Comparison of ENCODE assay signal across 43 mouse cellular contexts in the genomic region with DNA sequence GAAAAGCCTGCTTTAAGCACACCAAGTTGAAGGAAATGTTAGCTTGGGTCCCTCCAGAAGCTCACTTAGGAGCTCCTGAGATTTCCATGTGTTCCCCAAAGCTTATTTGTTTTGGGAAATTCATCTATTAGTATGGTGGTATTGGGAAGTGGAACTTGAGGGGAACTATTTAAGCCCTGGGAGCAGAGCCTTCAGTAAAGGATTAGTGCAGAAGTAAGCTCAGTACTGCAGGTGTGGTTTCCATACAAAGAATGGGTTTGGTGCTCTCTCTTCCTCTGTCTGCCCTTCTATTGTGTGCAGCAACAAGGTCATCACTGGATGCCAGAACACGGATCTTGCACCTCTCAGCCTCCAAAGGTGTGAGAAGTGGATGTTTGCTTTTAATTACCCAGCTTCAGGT. TPM values are rescaled to one million over a fixed set of nuclear protein-coding genes. Genes with fewer than 3 reads are reported as not detected.
"Had no signal": no experiment of that assay in that cellular context is flagged by ENCODE, and none has a peak within 500 bp of the region (broad histone marks: within the 10 kb centered on the region; RNA-seq: fewer than 3 reads in every experiment).

No protein-coding gene starts in this region.

- DNase-seq: heart, postnatal 10 days; heart, postnatal 14 days; heart, postnatal 4 days; kidney, adult 11 months; kidney, adult 18-20 months; kidney, adult 2 months; kidney, adult 8-10 months; kidney, adult 9 months; kidney, postnatal 10 days; kidney, postnatal 14 days; kidney, postnatal 25 days; kidney, postnatal 36 days; kidney, postnatal 4 days; layer of hippocampus, adult 9-11 months; layer of hippocampus, postnatal 36 days had no signal

- H3K4me3 ChIP-seq: heart, embryonic 10.5 days; heart, embryonic 12.5 days; heart, embryonic 13.5 days; heart, embryonic 15.5 days; hindbrain, embryonic 10.5 days; hindbrain, embryonic 12.5 days; hindbrain, embryonic 13.5 days; hindbrain, embryonic 15.5 days; intestine, embryonic 15.5 days; kidney, embryonic 15.5 days; layer of hippocampus, adult 2 months had no signal

- H3K9me3 ChIP-seq: heart, embryonic 10.5 days; heart, embryonic 12.5 days; heart, embryonic 13.5 days; heart, embryonic 15.5 days; hindbrain, embryonic 10.5 days; hindbrain, embryonic 12.5 days; hindbrain, embryonic 13.5 days; hindbrain, embryonic 15.5 days; intestine, embryonic 15.5 days; kidney, embryonic 15.5 days had no signal

- H3K4me1 ChIP-seq: heart, embryonic 12.5 days; heart, embryonic 13.5 days; heart, embryonic 15.5 days; hindbrain, embryonic 12.5 days; hindbrain, embryonic 15.5 days had no signal

- H3K27me3 ChIP-seq: heart, embryonic 12.5 days; heart, embryonic 13.5 days; heart, embryonic 15.5 days; intestine, embryonic 15.5 days; kidney, embryonic 15.5 days had no signal

- H3K36me3 ChIP-seq: heart, embryonic 10.5 days; heart, embryonic 12.5 days; heart, embryonic 13.5 days; heart, embryonic 15.5 days; hindbrain, embryonic 10.5 days; hindbrain, embryonic 12.5 days; hindbrain, embryonic 13.5 days; hindbrain, embryonic 15.5 days; intestine, embryonic 15.5 days; kidney, embryonic 15.5 days had no signal

- H3K27ac ChIP-seq: heart, embryonic 10.5 days; heart, embryonic 13.5 days; heart, embryonic 15.5 days; hindbrain, embryonic 10.5 days; hindbrain, embryonic 12.5 days; hindbrain, embryonic 13.5 days; hindbrain, embryonic 14.5 days; hindbrain, embryonic 15.5 days; hindbrain, postnatal 0 days; intestine, embryonic 15.5 days; kidney, embryonic 15.5 days; kidney, postnatal 0 days; layer of hippocampus, adult 2 months had no signal

- H3K4me2 ChIP-seq: heart, embryonic 11.5 days; heart, embryonic 12.5 days; heart, embryonic 13.5 days; heart, embryonic 15.5 days; hindbrain, embryonic 12.5 days; hindbrain, embryonic 13.5 days; hindbrain, embryonic 14.5 days; hindbrain, embryonic 15.5 days; intestine, embryonic 15.5 days; kidney, embryonic 15.5 days had no signal

- H3K9ac ChIP-seq: heart, embryonic 12.5 days; heart, embryonic 13.5 days; heart, embryonic 15.5 days; hindbrain, embryonic 12.5 days; hindbrain, embryonic 13.5 days; hindbrain, embryonic 14.5 days; hindbrain, embryonic 15.5 days; intestine, embryonic 15.5 days; kidney, embryonic 15.5 days had no signal

- ATAC-seq: hindbrain, embryonic 16.5 days; hindbrain, postnatal 0 days; inflammation-experienced regulatory T-cells, adult 6 months; intestine, embryonic 15.5 days; intestine, embryonic 16.5 days; intestine, postnatal 0 days had no signal

RNA-seq across cellular contexts. Expression of a gene that starts 57.2 kb away (rescaled TPM):
- total RNA-seq: heart, adult 8-10 months; heart, postnatal 10 days; heart, postnatal 14 days; heart, postnatal 25 days; heart, postnatal 4 days; hematopoietic stem cell, adult 5-6 weeks; layer of hippocampus, adult 18-20 months; layer of hippocampus, adult 2 months; layer of hippocampus, adult 8-10 months; layer of hippocampus, postnatal 10 days; layer of hippocampus, postnatal 14 days; layer of hippocampus, postnatal 25 days; layer of hippocampus, postnatal 36 days had no signal
- polyA plus RNA-seq: heart, postnatal 0 days; inflammation-experienced regulatory T-cells, adult 6 months; kidney, adult 2 months; kidney, postnatal 0 days had no signal
